Mouse (Mus musculus) olfactory bulb, adult 2 months (tissue): ENCODE data around the gene Inpp5b. TPM values are rescaled to one million over a fixed set of nuclear protein-coding genes. Genes with fewer than 3 reads are reported as not detected.

Experiments used
- H3K27ac ChIP-seq: fragments of 200-500 bp; 2 replicates; pipeline ENCODE4 v1.5.1; 2012; ENCODE audit warnings: low read depth, low read length; ENCODE audit not compliant: insufficient read depth
- H3K4me1 ChIP-seq: fragments of 200-500 bp; 2 replicates; pipeline ENCODE4 v1.6.1; 2012; ENCODE audit warnings: low read length; ENCODE audit not compliant: control insufficient read depth, insufficient read depth
- H3K4me3 ChIP-seq: fragments of 200-500 bp; 2 replicates; pipeline ENCODE4 v1.5.1; 2012; ENCODE audit warnings: mild to moderate bottlenecking, low read depth, low read length, moderate library complexity; ENCODE audit not compliant: insufficient read depth
- CTCF ChIP-seq: fragments of 200-500 bp; IDR thresholded peaks from 2 replicates; pipeline ENCODE4 v1.5.1; 2012; ENCODE audit warnings: low read depth, mild to moderate bottlenecking, low read length, moderate library complexity; ENCODE audit not compliant: insufficient read depth
- POLR2A ChIP-seq: fragments of 200-500 bp; IDR thresholded peaks from 2 replicates; pipeline ENCODE4 v1.6.1; 2012; ENCODE audit warnings: mild to moderate bottlenecking, low read depth, low read length, moderate library complexity; ENCODE audit not compliant: insufficient read depth
- WGBS: fragments of 180-500 bp; shearing (Covaris S2); methylation state at CpG from one replicate; pipeline ENCODE4 v1.1.7; 2018; 5-methylcytosine and 5-hydroxymethylcytosine counted together
- polyA plus RNA-seq: library from polyadenylated mRNA; stranded (reverse); fragments of >200 nt; gene quantifications from 2 replicates; pipeline ENCODE4 v1.2.4, GENCODE M21; 2012; ENCODE audit warnings: low replicate concordance; ENCODE audit not compliant: missing spikeins, insufficient read depth, insufficient read length

Gene Inpp5b
- polyA plus RNA-seq, 1 experiment, result not detected

DNA sequence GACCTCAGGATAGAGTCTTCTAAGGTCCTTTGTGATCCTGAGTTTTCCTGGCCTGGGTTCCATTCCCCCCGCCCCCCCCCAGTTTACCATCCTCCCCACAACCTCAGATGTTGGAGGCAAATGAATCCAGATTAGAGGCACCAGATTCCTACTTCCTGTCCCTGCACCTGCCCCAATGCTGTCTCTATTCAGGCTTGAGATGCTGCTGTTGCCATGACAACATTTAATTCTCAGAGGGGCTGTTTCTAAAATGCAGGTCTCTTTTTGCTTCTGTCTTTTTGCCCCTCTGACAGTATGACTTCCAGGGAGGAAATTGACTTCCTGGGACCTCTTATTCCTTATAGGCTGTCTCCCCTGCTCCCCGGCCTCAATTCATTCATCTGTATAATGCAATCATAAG is 4.7 kb upstream of the Inpp5b start:
- H3K4me1 ChIP-seq, result peaks cover 11% of the 10 kb centered on the region
- WGBS, result 53% methylated on average over 2 of the region's 2 CpGs
- H3K4me3 ChIP-seq, result no peak overlapping the region
- no peak overlapping the region for H3K27ac ChIP-seq
- TF ChIP-seq POLR2A (no peak), CTCF (no peak)

DNA sequence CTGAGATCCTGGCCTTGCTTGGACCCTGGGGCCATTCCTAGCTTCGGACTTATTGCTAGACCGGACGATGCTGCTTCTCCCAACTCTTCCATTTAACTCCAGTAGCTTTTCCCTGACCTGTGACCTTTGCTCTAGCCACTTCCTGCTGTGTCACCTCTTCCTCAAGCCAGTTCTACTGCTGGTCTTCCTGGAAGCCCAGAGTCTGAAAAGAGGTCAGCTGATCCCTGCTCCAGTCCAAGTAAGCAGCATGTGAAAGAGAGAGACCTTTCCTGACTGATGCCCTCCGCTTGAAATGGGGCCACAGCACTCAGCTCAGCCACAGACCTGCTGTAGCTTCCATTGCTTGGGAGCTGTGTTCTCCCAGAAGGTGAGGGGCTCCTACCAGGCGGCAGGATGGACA is 4.2 kb upstream of the Inpp5b start:
- WGBS, result 84% methylated on average over 5 of the region's 5 CpGs
- Histone ChIP-seq H3K27ac (no peak overlapping the region), H3K4me1 (peaks cover 15% of the 10 kb centered on the region), H3K4me3 (no peak overlapping the region)
- no peak for TF ChIP-seq CTCF
- TF ChIP-seq POLR2A, result no peak

DNA sequence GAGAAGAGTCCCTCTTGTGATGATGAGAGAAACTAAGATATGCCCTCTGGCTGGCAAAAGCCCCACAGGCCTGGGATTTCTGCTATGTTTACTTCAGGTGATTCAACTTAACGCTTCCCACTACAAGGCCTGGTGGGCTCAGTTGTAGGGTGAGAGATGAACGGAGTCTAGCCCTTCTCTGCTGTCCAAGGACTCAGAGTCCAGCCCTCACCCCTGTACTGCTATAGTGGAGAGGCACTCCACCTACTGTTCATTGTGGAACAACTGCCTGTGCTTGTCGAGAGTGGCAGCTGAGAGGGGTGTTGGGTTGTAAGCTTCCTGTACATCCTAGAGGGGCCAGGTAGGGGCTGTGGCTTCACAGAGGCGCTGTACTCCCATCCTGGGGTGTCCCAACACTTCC is 3.6 kb upstream of the Inpp5b start:
- H3K27ac ChIP-seq, result no peak overlapping the region
- no peak overlapping the region for H3K4me3 ChIP-seq
- 56% methylated on average over 4 of the region's 4 CpGs for WGBS
- TF ChIP-seq POLR2A (no peak), CTCF (no peak)
- peaks cover 19% of the 10 kb centered on the region for H3K4me1 ChIP-seq

DNA sequence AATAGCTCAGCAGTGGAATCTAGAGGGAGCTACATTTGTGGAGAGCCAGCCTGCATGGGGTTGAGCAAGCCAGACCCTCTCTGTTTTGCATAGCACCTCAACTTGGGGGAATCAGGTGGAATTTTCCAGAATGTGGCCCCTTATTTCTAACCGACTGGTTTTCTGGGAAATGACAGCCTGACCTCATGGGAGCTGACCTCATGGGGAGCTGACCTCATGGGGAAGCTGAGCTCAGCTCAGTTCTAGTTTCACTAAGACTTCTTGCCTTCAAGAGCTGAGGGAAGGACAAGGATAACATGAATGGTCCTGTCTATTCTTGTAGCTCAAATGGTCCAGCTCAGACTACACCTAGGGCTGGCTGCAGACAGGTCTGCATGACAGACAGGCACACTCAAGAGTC is 2.9 kb upstream of the Inpp5b start:
- TF ChIP-seq CTCF, result no peak
- no peak for TF ChIP-seq POLR2A
- Histone ChIP-seq H3K27ac (no peak overlapping the region), H3K4me3 (no peak overlapping the region), H3K4me1 (peaks cover 22% of the 10 kb centered on the region)
- 70% methylated on average over 1 of the region's 1 CpGs for WGBS

DNA sequence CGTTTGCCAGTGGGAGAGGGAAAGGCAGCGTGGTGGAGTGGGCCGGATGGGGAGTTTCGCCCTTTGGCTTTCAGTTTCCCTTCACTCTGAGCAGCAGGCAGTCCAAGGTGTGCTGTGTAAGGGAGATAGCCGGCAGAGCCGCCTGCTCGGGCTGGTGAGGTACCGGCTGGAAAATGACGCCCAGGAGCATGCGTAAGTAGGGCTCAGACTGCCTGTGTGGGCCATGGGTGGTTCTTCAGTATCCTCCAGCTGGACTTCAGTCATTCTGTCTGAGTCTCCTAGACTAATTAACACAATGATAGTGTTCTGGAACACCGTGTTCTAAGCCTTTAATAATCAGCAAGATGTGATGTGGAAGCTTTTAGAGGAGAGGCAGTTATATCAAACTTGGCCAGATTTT is 1.2 kb downstream of the Inpp5b start:
- no peak overlapping the region for H3K27ac ChIP-seq
- H3K4me1 ChIP-seq, result peaks cover 12% of the 10 kb centered on the region
- WGBS, result 88% methylated on average over 11 of the region's 11 CpGs
- no peak overlapping the region for H3K4me3 ChIP-seq
- TF ChIP-seq CTCF (no peak), POLR2A (no peak)

DNA sequence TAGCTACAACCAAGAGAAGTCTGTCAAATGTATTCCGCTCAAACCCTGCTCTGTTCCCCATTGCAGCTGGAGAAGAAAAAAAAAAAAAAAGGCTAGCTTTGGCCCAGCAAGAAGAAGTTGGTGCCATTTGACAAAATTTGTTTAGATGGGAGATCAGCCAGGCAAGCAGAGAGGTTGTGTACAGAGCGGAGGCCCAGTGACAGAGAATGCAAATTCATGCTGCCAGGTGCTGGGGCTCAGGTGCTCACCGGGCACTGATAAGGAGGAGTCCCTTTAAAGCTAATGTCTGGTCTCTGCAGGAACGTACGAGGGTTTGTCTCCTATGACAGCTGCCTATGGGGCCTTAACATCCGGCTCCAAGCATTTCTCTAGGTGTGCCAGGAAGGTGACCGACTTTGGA is 4.9 kb downstream of the Inpp5b start:
- TF ChIP-seq POLR2A (no peak), CTCF (no peak)
- Histone ChIP-seq H3K4me3 (no peak overlapping the region), H3K27ac (no peak overlapping the region), H3K4me1 (peaks cover 12% of the 10 kb centered on the region)
- 88% methylated on average over 7 of the region's 7 CpGs for WGBS

- H3K27ac ChIP-seq, result no peak overlapping the region
- TF ChIP-seq POLR2A (no peak), CTCF (no peak)
- H3K4me1 ChIP-seq, result peaks cover 13% of the 10 kb centered on the region
- H3K4me3 ChIP-seq, result no peak overlapping the region
- WGBS, result 73% methylated on average over 4 of the region's 4 CpGs
Observed at GRCm38 (mm10) chr4:124747851-124748250, 6.2 kb downstream of the Inpp5b start.

DNA sequence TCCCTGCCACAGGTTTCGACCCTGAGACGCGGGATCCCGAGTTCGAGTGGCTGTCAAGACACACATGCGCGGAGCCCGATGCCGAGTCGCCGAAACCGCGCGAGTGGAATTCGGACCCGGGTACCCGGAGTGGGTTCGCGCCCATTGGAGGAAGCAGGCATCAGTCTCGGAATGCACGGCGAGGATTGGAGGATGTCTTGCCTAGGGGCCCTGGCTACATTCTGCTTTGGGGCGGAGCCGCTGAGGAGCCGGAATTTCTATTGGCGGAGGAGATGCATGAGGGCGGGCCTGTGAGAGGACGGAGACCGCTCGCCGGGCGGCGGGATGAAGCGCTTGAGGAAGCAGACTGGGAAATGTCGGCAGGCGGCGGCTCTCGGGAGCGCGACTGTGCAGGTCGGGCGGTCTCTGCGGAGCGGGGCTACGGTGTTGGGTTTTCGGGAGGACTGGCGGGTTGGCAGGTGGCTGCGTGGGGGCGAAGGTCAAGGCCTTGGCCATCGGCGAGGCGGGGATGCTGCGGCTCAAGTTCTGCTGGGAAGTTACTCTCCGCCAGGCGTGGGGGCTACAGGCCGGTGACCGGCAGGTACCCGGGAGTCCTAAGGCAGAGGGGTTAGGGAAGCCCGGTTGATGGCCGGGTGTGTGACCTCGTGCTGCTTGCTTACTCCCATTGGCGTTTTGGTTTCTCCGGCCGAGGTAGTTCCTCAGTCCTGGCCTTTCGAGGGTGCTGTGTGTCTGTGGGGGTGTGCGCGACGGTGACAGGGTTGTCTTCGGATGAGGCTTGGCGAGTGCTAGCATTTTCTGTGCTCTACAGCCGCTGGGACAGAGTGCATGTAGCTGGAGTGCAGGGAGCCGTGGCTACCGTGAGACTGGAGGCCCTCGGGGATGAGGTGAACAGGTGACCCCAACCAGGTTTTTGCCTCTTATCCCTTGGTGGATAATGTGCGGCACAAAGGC is 9.9 kb downstream of the Inpp5b start:
- Histone ChIP-seq H3K4me1 (peaks cover 18% of the 10 kb centered on the region), H3K4me3 (peak overlapping the region; percentile 74), H3K27ac (no peak overlapping the region)
- TF ChIP-seq POLR2A (no peak), CTCF (no peak)
- WGBS, result under 1% methylated on average over 75 of the region's 75 CpGs
